Mouse (Mus musculus): ENCODE data around the gene Gm7030. TPM values are rescaled to one million over a fixed set of nuclear protein-coding genes. Genes with fewer than 3 reads are reported as not detected.
"Not testable (repeated sequence)": the region's sequence is repeated elsewhere in the genome, so short reads cannot be mapped to it uniquely, and the experiment has no call there.

Gm7030 gene
- polyA plus RNA-seq, 1 experiment from 2014 or later: not detected

DNA sequence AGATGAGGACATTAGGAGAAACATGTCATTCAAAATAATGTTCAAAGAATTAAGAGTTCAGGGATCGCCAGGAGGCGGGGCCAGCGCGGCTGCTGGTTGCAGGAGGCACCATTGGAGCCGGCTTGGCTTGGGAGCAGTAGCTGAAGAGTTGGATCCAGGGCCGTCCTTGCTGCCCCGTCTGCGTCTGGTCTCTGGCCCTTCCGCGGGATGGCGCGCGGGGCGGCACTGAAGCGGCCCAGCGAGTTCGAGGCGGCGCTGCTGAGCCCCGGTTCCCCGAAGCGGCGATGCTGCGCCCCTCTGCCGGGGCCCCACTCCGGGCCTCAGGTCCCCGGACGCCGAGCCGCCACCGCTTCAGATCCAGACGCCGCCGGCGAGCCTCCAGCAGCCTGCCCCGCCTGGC, 28.6 kb upstream of the Gm7030 start:
- Histone ChIP-seq H3K27me3 (peaks cover 96% of the 10 kb centered on the region), H3K4me3 (peak overlapping the region; percentile 24), H3K4me2 (peak overlapping the region; percentile 47)
- not testable (repeated sequence) for H3K27ac ChIP-seq (replicated peaks); H3K9ac ChIP-seq; H3K36me3 ChIP-seq; H3K4me1 ChIP-seq (replicated peaks); ATAC-seq (ENCODE audit: low read depth); H3K9me3 ChIP-seq
- under 1% methylated on average over 36 of the region's 36 CpGs for WGBS

GRCm38 (mm10) chr17:36154271-36155149, 25.3 kb upstream of the Gm7030 start:
- Histone ChIP-seq H3K4me3 (no peak overlapping the region), H3K9ac (no peak overlapping the region), H3K27me3 (peaks cover 81% of the 10 kb centered on the region), H3K36me3 (no peaks in the 10 kb centered on the region), H3K9me3 (no peaks in the 10 kb centered on the region), H3K4me2 (no peak overlapping the region), H3K27ac (replicated peaks) (no peak overlapping the region), H3K4me1 (replicated peaks) (no peaks in the 10 kb centered on the region; the same call in 1 of the 2 replicates)
- ATAC-seq (ENCODE audit: low read depth): no peak
- WGBS: 12% methylated on average over 3 of the region's 3 CpGs

- not testable (repeated sequence) for H3K4me2 ChIP-seq; H3K9me3 ChIP-seq; H3K27ac ChIP-seq (replicated peaks); H3K9ac ChIP-seq; ATAC-seq (ENCODE audit: low read depth); H3K36me3 ChIP-seq; H3K4me3 ChIP-seq; H3K4me1 ChIP-seq (replicated peaks)
- 44% methylated on average over 4 of the region's 4 CpGs for WGBS
- peaks cover 74% of the 10 kb centered on the region for H3K27me3 ChIP-seq
Observed at GRCm38 (mm10) chr17:36151200-36151599, 22.0 kb upstream of the Gm7030 start.

GRCm38 (mm10) chr17:36148468-36148867, 19.2 kb upstream of the Gm7030 start:
- 80% methylated on average over 5 of the region's 5 CpGs for WGBS
- H3K27ac ChIP-seq (replicated peaks); H3K9me3 ChIP-seq; H3K9ac ChIP-seq; H3K36me3 ChIP-seq; H3K4me2 ChIP-seq; H3K4me3 ChIP-seq; ATAC-seq (ENCODE audit: low read depth); H3K4me1 ChIP-seq (replicated peaks): not testable (repeated sequence)
- H3K27me3 ChIP-seq: peaks cover 71% of the 10 kb centered on the region

- H3K4me2 ChIP-seq; H3K36me3 ChIP-seq; ATAC-seq (ENCODE audit: low read depth); H3K4me1 ChIP-seq (replicated peaks); H3K9ac ChIP-seq; H3K4me3 ChIP-seq; H3K9me3 ChIP-seq; H3K27ac ChIP-seq (replicated peaks): not testable (repeated sequence)
- WGBS: 81% methylated on average over 1 of the region's 1 CpGs
- H3K27me3 ChIP-seq: peaks cover 70% of the 10 kb centered on the region
Observed at GRCm38 (mm10) chr17:36146937-36147336, 17.7 kb upstream of the Gm7030 start.

DNA sequence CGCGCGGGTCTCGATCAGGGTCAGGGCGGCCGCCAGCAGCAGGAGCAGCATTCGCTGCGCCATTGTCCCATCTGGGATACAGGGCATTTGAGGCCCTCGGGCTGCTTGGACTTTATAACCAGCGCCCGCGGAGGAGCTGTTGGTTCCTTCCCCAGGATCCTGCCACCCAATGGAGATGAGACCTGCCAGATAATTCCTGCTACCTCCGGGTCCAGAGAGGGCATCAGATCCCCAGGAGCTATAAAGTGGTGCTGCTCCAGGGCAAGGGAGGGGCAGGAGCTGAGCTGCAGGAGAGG, 16.6 kb upstream of the Gm7030 start:
- under 1% methylated on average over 13 of the region's 13 CpGs for WGBS
- not testable (repeated sequence) for H3K4me1 ChIP-seq (replicated peaks); H3K9me3 ChIP-seq; H3K9ac ChIP-seq; H3K27ac ChIP-seq (replicated peaks); H3K36me3 ChIP-seq; ATAC-seq (ENCODE audit: low read depth)
- Histone ChIP-seq H3K4me2 (peak overlapping the region; percentile 55), H3K4me3 (peak overlapping the region; percentile 31), H3K27me3 (peaks cover 75% of the 10 kb centered on the region)

GRCm38 (mm10) chr17:36145111-36145860, 16.1 kb upstream of the Gm7030 start:
- H3K4me1 ChIP-seq (replicated peaks): peaks cover 10% of the 10 kb centered on the region
- no peak overlapping the region for H3K27ac ChIP-seq (replicated peaks)
- H3K4me2 ChIP-seq: peak overlapping the region; percentile 55
- ATAC-seq (ENCODE audit: low read depth): peak; percentile 72; the same call in 1 of the 2 replicates
- peak overlapping the region; percentile 31 for H3K4me3 ChIP-seq
- H3K9ac ChIP-seq: peak overlapping the region; percentile 26; the same call in 1 of the 2 replicates
- 2% methylated on average over 67 of the region's 78 CpGs for WGBS
- H3K36me3 ChIP-seq: no peaks in the 10 kb centered on the region
- H3K27me3 ChIP-seq: peaks cover 75% of the 10 kb centered on the region
- H3K9me3 ChIP-seq: no peaks in the 10 kb centered on the region

DNA sequence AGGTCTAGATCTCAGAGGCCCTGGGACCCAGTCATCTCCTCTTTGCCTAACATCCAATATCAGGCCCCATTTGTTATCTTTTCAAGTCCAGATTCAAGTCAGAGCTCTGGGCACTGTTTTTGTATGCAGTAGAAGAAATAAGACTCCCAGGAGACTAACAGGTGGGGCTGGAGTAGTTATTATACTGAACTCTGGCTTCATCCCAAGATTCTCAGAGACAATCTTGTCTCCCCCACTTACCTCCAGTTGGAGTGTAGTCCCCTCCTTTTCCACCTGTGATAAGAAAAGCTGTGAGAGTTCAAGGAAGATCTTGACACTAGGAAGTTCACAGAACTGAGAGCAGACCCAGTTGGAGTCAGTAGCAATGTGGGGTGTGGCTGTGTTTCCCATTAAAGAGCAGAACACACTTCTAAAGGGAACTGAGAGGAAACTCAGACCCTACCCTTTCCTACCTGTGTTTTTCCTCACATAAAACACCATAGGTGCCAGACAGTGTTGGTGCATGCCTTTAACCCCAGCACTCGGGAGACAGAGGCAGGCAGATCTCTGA, 7.1 kb upstream of the Gm7030 start:
- H3K27me3 ChIP-seq: peaks cover 38% of the 10 kb centered on the region
- ATAC-seq (ENCODE audit: low read depth); H3K9me3 ChIP-seq; H3K4me2 ChIP-seq; H3K36me3 ChIP-seq; H3K4me1 ChIP-seq (replicated peaks); H3K27ac ChIP-seq (replicated peaks); H3K9ac ChIP-seq; H3K4me3 ChIP-seq: not testable (repeated sequence)
- 79% methylated on average over 1 of the region's 1 CpGs for WGBS

DNA sequence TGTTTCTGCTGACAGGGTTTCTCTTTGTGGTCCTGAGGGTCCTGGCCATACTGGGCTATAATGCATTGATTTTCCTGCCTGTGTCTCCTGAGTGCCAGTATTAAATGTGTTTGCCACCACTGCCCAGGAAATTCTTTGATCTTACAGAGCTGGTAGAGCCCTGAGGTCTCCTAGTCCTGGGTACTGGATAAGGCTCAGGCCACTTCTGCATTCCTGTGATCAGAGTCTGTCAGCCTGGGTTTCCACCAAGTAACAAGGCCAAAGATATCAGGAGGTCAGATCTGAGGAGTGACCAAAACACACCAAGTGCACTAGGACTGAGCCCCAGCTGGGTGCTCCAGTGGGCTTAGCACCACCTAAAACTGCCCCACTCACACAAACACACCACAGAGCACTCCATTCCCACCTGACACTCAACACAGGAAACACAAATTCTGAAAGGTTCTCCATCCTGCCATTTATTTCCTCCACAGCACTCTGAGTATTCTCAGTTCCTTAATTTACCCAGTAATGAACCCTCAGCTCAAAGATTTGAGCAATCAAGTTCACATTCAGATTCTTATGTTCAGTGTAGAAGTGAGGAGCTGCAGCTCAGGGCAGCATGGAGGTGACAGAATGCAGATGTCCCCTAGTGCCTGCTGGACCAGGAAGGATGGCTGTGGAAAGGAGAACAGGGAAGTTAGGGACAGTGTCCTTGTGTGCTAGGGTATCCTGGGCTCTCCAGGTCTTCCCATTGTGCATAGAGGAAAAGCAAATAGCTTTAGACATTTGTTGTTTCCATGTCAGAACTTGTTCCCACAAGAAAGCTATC, 6.4 kb upstream of the Gm7030 start:
- not testable (repeated sequence) for H3K4me1 ChIP-seq (replicated peaks); H3K9me3 ChIP-seq; H3K9ac ChIP-seq; H3K4me2 ChIP-seq; H3K27ac ChIP-seq (replicated peaks); ATAC-seq (ENCODE audit: low read depth); H3K36me3 ChIP-seq; H3K4me3 ChIP-seq
- H3K27me3 ChIP-seq: peaks cover 31% of the 10 kb centered on the region

DNA sequence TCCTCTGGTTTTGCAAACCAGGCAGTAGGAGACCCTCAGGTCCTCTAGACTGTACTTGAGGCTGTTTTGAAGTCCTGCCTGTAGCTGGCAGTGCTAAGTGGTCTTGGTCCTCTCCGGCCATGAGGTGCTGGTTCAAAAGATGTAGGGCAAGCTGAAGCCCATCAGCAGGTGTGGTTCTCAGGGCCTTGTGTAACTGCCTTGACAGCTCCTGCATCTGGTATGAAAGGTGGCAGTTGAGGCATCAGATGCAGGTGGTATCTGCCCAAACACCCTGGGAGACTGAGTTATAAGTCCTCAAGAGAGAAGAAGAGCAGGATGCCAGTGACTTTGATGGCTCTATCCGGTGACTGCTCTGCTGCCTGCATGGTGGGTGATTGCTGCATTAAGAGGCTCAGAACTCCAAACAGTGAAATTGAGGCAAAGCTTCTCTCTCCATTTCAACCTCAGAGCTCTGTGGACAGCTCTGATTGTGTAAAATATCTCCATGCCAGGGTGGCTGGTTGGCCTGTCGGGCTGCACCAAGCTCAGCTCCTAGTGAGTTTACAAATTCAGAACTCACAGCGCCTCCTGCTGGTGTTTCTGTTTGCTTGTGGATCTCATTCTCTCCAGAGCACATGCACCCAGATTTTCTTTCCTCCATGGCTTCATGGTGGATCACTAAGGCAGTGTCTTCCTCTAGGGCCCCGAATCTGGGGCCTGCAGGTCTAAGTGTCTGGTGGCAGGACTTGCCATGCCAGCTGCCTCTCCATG, 2.5 kb upstream of the Gm7030 start:
- no peaks in the 10 kb centered on the region for H3K9me3 ChIP-seq
- no peak overlapping the region for H3K4me2 ChIP-seq
- no peaks in the 10 kb centered on the region for H3K36me3 ChIP-seq
- ATAC-seq (ENCODE audit: low read depth): no peak
- H3K9ac ChIP-seq: no peak overlapping the region
- 75% methylated on average over 5 of the region's 5 CpGs for WGBS
- H3K27ac ChIP-seq (replicated peaks): no peak overlapping the region
- no peak overlapping the region for H3K4me3 ChIP-seq
- peaks cover 23% of the 10 kb centered on the region for H3K27me3 ChIP-seq
- H3K4me1 ChIP-seq (replicated peaks): no peaks in the 10 kb centered on the region

DNA sequence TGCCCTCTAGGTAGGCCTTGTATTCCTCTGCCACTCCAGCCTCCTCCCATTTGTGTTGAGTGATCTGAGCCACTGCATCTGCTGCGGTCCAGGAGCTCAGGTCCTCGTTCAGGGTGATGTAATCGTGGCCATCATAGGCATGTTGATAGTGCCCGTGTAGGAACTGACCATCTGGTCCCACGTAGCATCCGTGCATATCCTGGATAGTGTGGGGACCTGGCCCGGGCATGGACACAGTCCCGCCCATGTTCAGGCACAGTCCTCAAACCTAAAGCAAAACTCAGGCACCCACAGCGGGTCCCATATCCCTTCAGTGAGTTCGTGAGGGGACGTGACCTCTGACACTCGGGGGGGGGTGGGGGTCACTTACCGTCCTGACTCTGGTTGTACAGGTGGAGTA, 700 bp downstream of the Gm7030 start:
- peaks cover 11% of the 10 kb centered on the region for H3K27me3 ChIP-seq
- H3K4me3 ChIP-seq; H3K36me3 ChIP-seq; ATAC-seq (ENCODE audit: low read depth); H3K4me2 ChIP-seq; H3K27ac ChIP-seq (replicated peaks); H3K4me1 ChIP-seq (replicated peaks); H3K9ac ChIP-seq; H3K9me3 ChIP-seq: not testable (repeated sequence)
- 61% methylated on average over 12 of the region's 13 CpGs for WGBS
